Mouse (Mus musculus) ES-E14 (cell line): ENCODE results near the gene Tpcn2.

ENCODE experiments used
- CHD2 ChIP-seq: IDR thresholded peaks from 2 replicates; pipeline ENCODE4 v1.6.1; 2014; ENCODE audit warnings: mild to moderate bottlenecking, low read depth, low read length, inconsistent platforms
- HCFC1 ChIP-seq: IDR thresholded peaks from 2 replicates; pipeline ENCODE4 v1.6.1; 2012; ENCODE audit warnings: low read length, inconsistent platforms, borderline replicate concordance; ENCODE audit not compliant: insufficient read depth
- MAFK ChIP-seq: IDR thresholded peaks from 2 replicates; pipeline ENCODE4 v1.6.1; 2014; ENCODE audit warnings: mild to moderate bottlenecking, low read depth, low read length, inconsistent platforms; ENCODE audit not compliant: insufficient read depth
- ZC3H11A ChIP-seq: IDR thresholded peaks from 2 replicates; pipeline ENCODE4 v1.6.1; 2012; ENCODE audit warnings: low read depth, mild to moderate bottlenecking, inconsistent platforms, low read length, borderline replicate concordance
- ZNF384 ChIP-seq: IDR thresholded peaks from 2 replicates; pipeline ENCODE4 v1.6.1; 2012; ENCODE audit warnings: low read depth, low read length, inconsistent platforms

DNA sequence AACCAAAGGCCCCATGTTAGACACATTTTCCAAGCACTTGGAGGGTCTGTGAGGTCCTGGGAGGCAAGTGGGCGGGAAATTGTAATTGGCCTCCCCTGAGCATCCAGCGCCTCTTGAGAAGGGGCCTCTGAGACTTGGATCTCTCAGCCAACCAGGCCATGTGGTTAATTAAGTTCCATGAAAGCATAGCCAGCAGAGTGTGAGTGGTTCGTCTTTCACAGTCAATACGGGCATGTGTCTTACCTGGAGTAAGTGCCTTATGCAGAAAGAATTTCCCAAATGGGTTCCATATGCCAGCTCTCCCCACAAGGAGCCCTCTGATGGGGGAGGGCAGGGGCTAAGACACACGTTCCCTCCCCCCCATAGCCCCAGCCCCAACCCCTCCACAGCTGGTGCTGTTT, 104.1 kb downstream of the Tpcn2 start:
- no peak for TF ChIP-seq HCFC1
- TF ChIP-seq ZC3H11A = no peak
- no peak for TF ChIP-seq MAFK
- no peak for TF ChIP-seq CHD2
- TF ChIP-seq ZNF384 = no peak
